Mouse (Mus musculus) testis, adult 2 months (tissue): ENCODE data around the gene Dlg2. TPM values are rescaled to one million over a fixed set of nuclear protein-coding genes. Genes with fewer than 3 reads are reported as not detected.
A peak's percentile ranks its signal among the peaks of the same experiment; 100 is the strongest.

Experiments
- H3K27ac ChIP-seq: fragments of 200-500 bp; 2 replicates; pipeline ENCODE4 v1.5.1; 2012; ENCODE audit warnings: low read depth, low read length; ENCODE audit not compliant: control insufficient read depth, insufficient read depth
- H3K27me3 ChIP-seq: fragments of 200-500 bp; 2 replicates; pipeline ENCODE4 v1.6.1; 2012; ENCODE audit warnings: mild to moderate bottlenecking, low read length, moderate library complexity; ENCODE audit not compliant: control insufficient read depth, insufficient read depth
- H3K36me3 ChIP-seq: fragments of 200-500 bp; 2 replicates; pipeline ENCODE4 v1.6.1; 2012; ENCODE audit warnings: mild to moderate bottlenecking, low read length; ENCODE audit not compliant: control insufficient read depth, insufficient read depth
- H3K4me1 ChIP-seq: fragments of 200-500 bp; 2 replicates; pipeline ENCODE4 v1.6.1; 2012; ENCODE audit warnings: low read length; ENCODE audit not compliant: control insufficient read depth, insufficient read depth
- H3K4me3 ChIP-seq: fragments of 200-500 bp; 2 replicates; pipeline ENCODE4 v1.5.1; 2012; ENCODE audit warnings: low read depth, mild to moderate bottlenecking, low read length, moderate library complexity, mixed read lengths; ENCODE audit not compliant: control insufficient read depth
- CTCF ChIP-seq: fragments of 200-500 bp; IDR thresholded peaks from 2 replicates; pipeline ENCODE4 v1.5.1; 2012; ENCODE audit warnings: low read depth, mild to moderate bottlenecking, inconsistent platforms, low read length, moderate library complexity; ENCODE audit not compliant: control insufficient read depth, insufficient read depth, insufficient replicate concordance
- POLR2A ChIP-seq: fragments of 200-500 bp; IDR thresholded peaks from 2 replicates; pipeline ENCODE4 v1.6.1; 2012; ENCODE audit warnings: low read depth, mild to moderate bottlenecking, inconsistent platforms, low read length, moderate library complexity; ENCODE audit not compliant: control insufficient read depth
- polyA plus RNA-seq: library from polyadenylated mRNA; depleted of rRNA; stranded (reverse); fragments of >200 nt; gene quantifications from 2 replicates; pipeline ENCODE4 v1.2.3, GENCODE M21; 2012

Dlg2 gene
- polyA plus RNA-seq, 1 experiment = 13.3 TPM

- Histone ChIP-seq H3K4me1 (no peaks in the 10 kb centered on the region), H3K4me3 (no peak overlapping the region), H3K27ac (no peak overlapping the region), H3K27me3 (no peaks in the 10 kb centered on the region), H3K36me3 (no peaks in the 10 kb centered on the region)
- no peak for TF ChIP-seq POLR2A
- TF ChIP-seq CTCF = peak; percentile 89
Observed at GRCm38 (mm10) chr7:92027049-92027448, 1550.6 kb downstream of the Dlg2 start.

- TF ChIP-seq POLR2A = no peak
- TF ChIP-seq CTCF = no peak
- Histone ChIP-seq H3K4me1 (no peaks in the 10 kb centered on the region), H3K4me3 (no peak overlapping the region), H3K27me3 (no peaks in the 10 kb centered on the region), H3K36me3 (no peaks in the 10 kb centered on the region), H3K27ac (no peak overlapping the region)
Observed at GRCm38 (mm10) chr7:92034256-92034655, 1557.8 kb downstream of the Dlg2 start.

- Histone ChIP-seq H3K36me3 (no peaks in the 10 kb centered on the region), H3K27me3 (no peaks in the 10 kb centered on the region), H3K4me3 (no peak overlapping the region), H3K4me1 (no peaks in the 10 kb centered on the region), H3K27ac (no peak overlapping the region)
- no peak for TF ChIP-seq CTCF
- no peak for TF ChIP-seq POLR2A
Observed at GRCm38 (mm10) chr7:92040187-92040586, 1563.7 kb downstream of the Dlg2 start.

- Histone ChIP-seq H3K27me3 (no peaks in the 10 kb centered on the region), H3K4me1 (no peaks in the 10 kb centered on the region), H3K36me3 (no peaks in the 10 kb centered on the region), H3K4me3 (no peak overlapping the region), H3K27ac (no peak overlapping the region)
- TF ChIP-seq POLR2A (no peak), CTCF (no peak)
Observed at GRCm38 (mm10) chr7:92040785-92041411, 1564.4 kb downstream of the Dlg2 start.

- Histone ChIP-seq H3K4me1 (no peaks in the 10 kb centered on the region), H3K4me3 (no peak overlapping the region)
- TF ChIP-seq POLR2A (no peak), CTCF (no peak)
Observed at GRCm38 (mm10) chr7:92044966-92045365, 1568.5 kb downstream of the Dlg2 start.

GRCm38 (mm10) chr7:92047271-92047670 lies 1570.8 kb downstream of the Dlg2 start:
- no peaks in the 10 kb centered on the region for H3K36me3 ChIP-seq
- H3K4me1 ChIP-seq = no peaks in the 10 kb centered on the region
- no peak overlapping the region for H3K4me3 ChIP-seq
- no peaks in the 10 kb centered on the region for H3K27me3 ChIP-seq
- no peak overlapping the region for H3K27ac ChIP-seq
- no peak for TF ChIP-seq CTCF
- no peak for TF ChIP-seq POLR2A

More at GRCm38 (mm10) chr7:92044966-92045365, 1568.5 kb downstream of the Dlg2 start:
- H3K36me3 ChIP-seq = no peaks in the 10 kb centered on the region
- no peak overlapping the region for H3K27ac ChIP-seq
- H3K27me3 ChIP-seq = no peaks in the 10 kb centered on the region

- Histone ChIP-seq H3K27me3 (no peaks in the 10 kb centered on the region), H3K4me3 (no peak overlapping the region), H3K36me3 (no peaks in the 10 kb centered on the region), H3K27ac (no peak overlapping the region), H3K4me1 (no peaks in the 10 kb centered on the region)
- no peak for TF ChIP-seq CTCF
Observed at GRCm38 (mm10) chr7:92048876-92049275, 1572.4 kb downstream of the Dlg2 start.
